Mouse (Mus musculus) heart, adult 11 months (tissue): ENCODE data around the gene Olfr834.

ENCODE experiments used
- DNase-seq: peaks from one replicate; pipeline ENCODE4 v3.0.0; 2022

Gene Olfr834

DNA sequence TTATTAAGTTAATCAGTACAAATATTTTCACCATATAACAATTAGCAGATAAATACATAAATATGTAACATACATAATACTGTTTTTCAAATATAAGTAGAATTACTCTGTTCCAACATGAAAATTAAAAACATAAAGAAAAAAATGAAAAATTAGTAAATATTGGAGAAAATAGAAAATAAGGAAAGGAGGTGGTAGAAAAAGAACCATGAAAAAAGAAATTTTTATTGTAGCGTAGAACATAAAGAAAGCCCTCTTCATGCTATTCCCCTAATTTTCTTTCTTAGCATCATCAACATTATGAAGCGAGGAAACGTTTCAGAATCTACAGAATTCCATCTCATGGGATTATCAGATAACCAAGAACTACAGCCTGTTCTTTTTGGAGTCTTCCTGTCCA, at the start of gene Olfr834:
Olfr834 (plus strand) TSS at position 301 of the 400 bp plus-strand sequence.
- DNase-seq: no peak

DNA sequence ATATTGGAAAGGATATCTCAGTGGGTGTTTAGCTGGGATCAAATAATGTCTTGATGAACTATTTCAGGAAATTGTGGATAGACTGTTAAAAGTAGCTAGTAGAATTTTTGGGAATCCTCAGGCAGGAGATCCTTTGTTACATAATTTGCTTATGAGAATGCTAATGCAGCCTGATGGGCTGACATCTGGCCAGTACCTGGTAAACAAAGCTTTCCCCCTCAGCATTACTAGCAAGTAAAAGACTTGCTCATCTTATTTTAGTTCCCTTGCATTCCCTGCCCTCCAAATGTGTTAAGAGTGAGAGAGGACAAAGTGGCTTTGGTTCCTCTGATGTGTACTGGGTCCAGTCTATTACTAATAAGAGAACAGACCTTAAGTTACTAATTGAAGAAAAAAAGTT, 25.8 kb upstream of the Olfr834 start:
- DNase-seq: no peak

DNA sequence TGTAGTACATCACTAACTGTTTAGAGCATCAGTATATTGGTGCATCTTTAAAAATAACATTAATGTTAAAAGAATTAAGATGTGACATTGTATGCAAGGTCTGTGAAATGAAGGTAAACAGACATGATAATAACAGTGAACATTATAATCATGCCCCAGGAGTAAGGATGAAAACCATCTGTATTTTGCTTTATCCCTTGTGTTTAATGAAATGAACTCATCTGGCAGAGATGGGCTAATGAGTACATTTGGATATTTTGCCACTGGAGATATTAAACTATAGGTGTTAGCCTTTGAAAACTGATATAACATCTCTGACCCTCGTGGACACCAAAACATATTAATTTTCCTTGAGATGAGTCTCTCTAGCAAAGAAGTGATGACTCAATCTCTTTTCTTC, 44.6 kb downstream of the Olfr834 start, which contains the start of gene Olfr835:
Olfr835 (plus strand) TSS at position 301 of the 400 bp plus-strand sequence.
- no peak for DNase-seq
